Mouse (Mus musculus): ENCODE results near the gene Purb.
"Not testable (repeated sequence)": the region's sequence is repeated elsewhere in the genome, so short reads cannot be mapped to it uniquely, and the experiment has no call there.

Gene Purb

GRCm38 (mm10) chr11:6484244-6484959 is 8.7 kb upstream of the Purb start:
- no peak for DNase-seq (ENCODE audit: low spot score)

- no peak for DNase-seq (ENCODE audit: low spot score)
These were observed 7.4 kb upstream of the Purb start for GRCm38 (mm10) chr11:6483103-6483502.

GRCm38 (mm10) chr11:6481669-6482185 is 6.0 kb upstream of the Purb start:
- DNase-seq (ENCODE audit: low spot score) = no peak

- no peak for DNase-seq (ENCODE audit: low spot score)
These were observed 5.1 kb upstream of the Purb start for GRCm38 (mm10) chr11:6480681-6481405.

GRCm38 (mm10) chr11:6480191-6480590 is 4.5 kb upstream of the Purb start:
- DNase-seq (ENCODE audit: low spot score) = no peak

GRCm38 (mm10) chr11:6479231-6479630 is 3.5 kb upstream of the Purb start:
- DNase-seq (ENCODE audit: low spot score) = no peak

GRCm38 (mm10) chr11:6477350-6477749 is 1.6 kb upstream of the Purb start:
- DNase-seq (ENCODE audit: low spot score) = no peak

- no peak for DNase-seq (ENCODE audit: low spot score)
These were observed 1.2 kb upstream of the Purb start for GRCm38 (mm10) chr11:6476876-6477275.

GRCm38 (mm10) chr11:6474874-6475731 is 614 bp downstream of the Purb start:
- peak; percentile 55 for DNase-seq (ENCODE audit: low spot score)

GRCm38 (mm10) chr11:6474381-6474780 is 1.3 kb downstream of the Purb start:
- DNase-seq (ENCODE audit: low spot score) = no peak

- no peak for DNase-seq (ENCODE audit: low spot score)
These were observed 3.6 kb downstream of the Purb start for GRCm38 (mm10) chr11:6472076-6472475.

- no peak for DNase-seq (ENCODE audit: low spot score)
These were observed 4.2 kb downstream of the Purb start for GRCm38 (mm10) chr11:6471493-6471892.

- no peak for DNase-seq (ENCODE audit: low spot score)
These were observed 4.7 kb downstream of the Purb start for GRCm38 (mm10) chr11:6471054-6471453.

- DNase-seq (ENCODE audit: low spot score) = no peak
These were observed 7.2 kb downstream of the Purb start for GRCm38 (mm10) chr11:6468541-6468940.

- peak; percentile 36 for DNase-seq (ENCODE audit: low spot score)
These were observed 10.6 kb downstream of the Purb start for GRCm38 (mm10) chr11:6465122-6465521.

GRCm38 (mm10) chr11:6463159-6463837 is 12.4 kb downstream of the Purb start:
- DNase-seq (ENCODE audit: low spot score) = no peak

GRCm38 (mm10) chr11:6456083-6456482 is 19.6 kb downstream of the Purb start:
- DNase-seq (ENCODE audit: low spot score) = no peak

- not testable (repeated sequence) for DNase-seq (ENCODE audit: low spot score)
These were observed 27.6 kb downstream of the Purb start for GRCm38 (mm10) chr11:6448155-6448554.

GRCm38 (mm10) chr11:6447493-6447892 is 28.2 kb downstream of the Purb start:
- no peak for DNase-seq (ENCODE audit: low spot score)

- DNase-seq (ENCODE audit: low spot score) = no peak
These were observed 29.8 kb downstream of the Purb start for GRCm38 (mm10) chr11:6445951-6446350.

- DNase-seq (ENCODE audit: low spot score) = no peak
These were observed 30.3 kb downstream of the Purb start for GRCm38 (mm10) chr11:6445441-6445840.

All from spleen, adult 12 weeks (tissue).